Mouse (Mus musculus) olfactory bulb, adult 2 months (tissue): ENCODE measurements around the gene Nfic.

Experiments used
- CTCF ChIP-seq: fragments of 200-500 bp; IDR thresholded peaks from 2 replicates; pipeline ENCODE4 v1.5.1; 2012; ENCODE audit warnings: low read depth, mild to moderate bottlenecking, low read length, moderate library complexity; ENCODE audit not compliant: insufficient read depth
- POLR2A ChIP-seq: fragments of 200-500 bp; IDR thresholded peaks from 2 replicates; pipeline ENCODE4 v1.6.1; 2012; ENCODE audit warnings: mild to moderate bottlenecking, low read depth, low read length, moderate library complexity; ENCODE audit not compliant: insufficient read depth

DNA sequence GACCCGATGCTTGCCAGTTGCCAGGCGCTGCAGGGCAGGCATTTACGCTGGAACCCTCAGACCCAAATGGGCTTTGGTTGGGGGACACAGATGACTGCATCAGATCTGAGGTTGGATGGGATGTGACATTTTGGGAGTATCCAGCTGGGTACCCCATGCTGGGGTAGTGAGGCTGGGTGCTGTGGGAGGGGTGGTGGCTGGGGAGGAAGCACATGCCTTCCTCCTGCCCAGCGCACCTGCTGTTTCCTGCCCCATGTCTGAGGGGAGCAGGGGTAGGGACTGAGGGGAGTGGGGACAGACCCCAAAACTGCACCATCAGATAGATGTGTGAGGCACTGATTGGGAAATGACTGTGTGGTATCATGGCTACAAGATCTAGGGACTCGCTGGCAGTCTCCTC, 58.7 kb downstream of the Nfic start:
- TF ChIP-seq POLR2A = no peak
- no peak for TF ChIP-seq CTCF
